Mouse (Mus musculus): ENCODE results near the gene Dmrtc2.

Gene Dmrtc2

DNA sequence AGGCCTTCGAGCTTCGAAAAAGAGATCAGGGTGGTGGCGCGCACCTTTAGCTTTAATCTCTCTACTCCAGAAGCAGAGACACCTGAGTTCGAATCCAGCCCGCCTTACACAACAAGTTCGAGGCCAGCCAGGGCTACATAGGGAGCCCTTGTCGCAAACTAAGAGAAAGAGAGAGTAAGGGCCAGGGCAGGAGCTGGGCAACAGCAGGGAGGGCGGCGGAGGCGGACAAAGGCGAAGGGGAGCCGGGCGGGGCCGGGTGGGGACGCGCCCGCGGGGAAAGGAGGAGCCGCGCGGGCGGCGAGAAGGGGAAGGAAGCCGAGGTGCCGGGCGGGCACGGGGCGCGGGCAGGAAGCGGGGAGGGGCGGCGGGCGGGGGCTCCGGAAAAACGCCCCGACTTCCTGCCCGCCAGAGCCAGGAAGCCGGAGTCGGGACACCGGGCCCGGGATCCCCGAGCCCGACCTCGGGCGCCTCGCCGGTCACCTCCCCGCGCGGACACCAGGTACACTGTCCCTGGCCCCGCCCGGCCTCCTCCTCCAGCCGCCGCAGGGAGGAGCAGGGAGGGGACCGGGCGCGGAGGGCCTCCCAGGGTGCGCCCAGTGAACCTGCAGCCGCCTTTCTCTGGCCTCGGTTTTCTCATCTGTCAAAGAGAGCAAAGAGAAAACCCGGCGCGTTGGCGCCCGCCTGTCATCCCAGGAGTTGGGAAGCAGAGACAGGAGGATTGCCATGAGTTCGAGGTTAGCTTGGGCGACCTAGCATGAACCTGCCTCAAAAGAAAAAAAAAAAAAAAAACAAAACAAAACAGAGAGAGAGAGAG, 33.0 kb downstream of the Dmrtc2 start, which contains the start of gene Arhgef1:
TSS of gene Arhgef1 (plus strand) at position 283 of the 814 bp plus-strand sequence.
- peak; percentile 46 for DNase-seq

DNA sequence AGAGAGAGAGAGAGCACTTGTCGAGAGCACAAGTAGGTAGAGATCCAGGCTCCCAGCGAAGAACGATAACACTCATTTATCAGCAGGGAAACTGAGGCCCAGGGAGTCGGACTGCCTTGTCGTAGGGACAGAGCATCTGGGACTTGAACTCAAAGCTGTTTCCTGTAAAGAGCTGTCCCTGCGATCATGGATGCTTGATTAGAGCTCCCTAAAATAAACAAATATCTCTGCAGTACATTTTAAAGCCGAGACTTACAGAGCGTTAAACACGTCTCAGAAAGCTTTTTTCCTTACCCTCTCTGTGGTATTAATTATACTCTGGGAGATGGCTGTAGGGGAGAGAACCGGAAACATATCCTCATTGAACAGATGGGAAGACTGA, 33.6 kb downstream of the Dmrtc2 start:
- no peak for DNase-seq

DNA sequence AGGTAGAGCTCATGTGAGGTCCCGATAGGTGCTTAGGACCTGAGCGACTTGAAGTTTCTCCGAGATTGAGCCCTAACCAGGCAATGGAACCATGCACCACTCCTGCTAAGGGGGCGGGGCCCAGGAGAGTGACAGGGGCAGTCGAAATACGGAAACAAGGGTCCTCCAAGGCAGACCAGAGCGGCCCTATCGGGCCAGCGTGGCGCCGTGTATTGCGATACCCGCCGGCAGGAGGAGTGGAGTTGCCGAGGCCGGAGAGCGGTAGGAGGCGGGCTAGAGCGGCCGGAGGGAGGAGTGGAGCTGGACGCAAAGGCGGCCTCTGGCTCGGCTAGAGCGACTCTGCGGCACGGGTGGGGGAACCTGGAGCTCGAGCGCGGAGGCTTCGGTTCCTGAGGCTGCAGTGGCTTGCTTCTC, 34.2 kb downstream of the Dmrtc2 start:
- peak; percentile 96 for DNase-seq

GRCm38 (mm10) chr7:24904936-24905335, 35.1 kb downstream of the Dmrtc2 start:
- peak; percentile 55 for DNase-seq

GRCm38 (mm10) chr7:24906551-24906950, 36.7 kb downstream of the Dmrtc2 start:
- no peak for DNase-seq

DNA sequence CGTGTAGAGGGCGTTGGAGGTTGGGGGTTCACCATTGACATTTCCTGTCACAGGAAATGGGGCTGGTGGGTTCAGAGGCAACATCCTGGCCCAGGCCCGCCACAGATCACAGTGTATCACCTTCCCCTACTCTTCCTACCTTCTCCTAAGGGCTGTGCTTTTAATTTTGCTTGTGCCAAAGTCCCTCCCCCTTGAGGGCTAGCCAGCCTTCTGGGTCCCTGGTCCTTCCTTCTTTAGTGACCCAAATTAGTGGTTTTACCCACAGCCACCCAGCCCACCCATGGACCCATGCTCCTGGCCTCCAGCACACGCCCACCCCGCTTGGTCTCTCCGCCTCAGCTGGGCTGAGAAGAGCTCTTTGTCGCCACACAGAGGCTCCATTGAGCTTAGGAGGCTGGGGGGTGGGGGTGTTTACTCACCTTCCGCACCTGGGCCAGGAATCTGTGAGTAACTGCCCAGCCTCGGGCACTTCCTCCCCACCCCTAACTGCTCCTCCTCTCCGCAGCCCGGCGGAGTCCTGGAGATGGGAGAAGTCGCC, 37.4 kb downstream of the Dmrtc2 start:
- no peak for DNase-seq

GRCm38 (mm10) chr7:24912480-24912879, 42.6 kb downstream of the Dmrtc2 start:
- no peak for DNase-seq

DNA sequence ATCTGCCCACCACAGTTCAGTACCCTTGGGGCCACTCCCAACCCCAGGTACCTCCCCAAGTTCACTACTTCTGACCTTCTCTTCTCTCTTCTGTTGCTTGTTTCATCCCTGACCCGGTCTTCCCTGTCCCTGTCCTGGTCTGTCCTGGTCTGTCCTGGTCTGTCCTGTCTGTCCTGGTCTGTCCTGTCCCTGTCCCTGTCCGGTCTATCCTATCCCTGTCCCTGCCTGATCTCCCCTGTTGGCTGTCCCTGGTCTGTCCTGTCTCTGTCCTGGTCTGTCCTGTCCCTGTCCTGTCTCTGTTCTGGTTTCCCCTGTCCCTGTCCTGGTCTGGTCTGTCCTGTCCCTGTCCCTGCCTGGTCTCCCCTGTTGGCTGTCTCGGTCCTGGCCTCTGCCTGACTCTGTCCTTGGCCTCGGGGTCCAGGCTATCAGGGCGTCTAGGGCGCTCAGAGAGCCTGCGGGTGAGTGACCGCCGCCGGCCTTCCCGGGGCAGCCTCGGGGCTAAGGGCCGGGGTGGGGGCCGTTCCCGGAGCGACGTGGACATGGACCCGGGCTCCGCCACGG, 49.0 kb downstream of the Dmrtc2 start:
- no peak for DNase-seq

- no peak for DNase-seq
Measured at GRCm38 (mm10) chr7:24919728-24920127, 49.9 kb downstream of the Dmrtc2 start.

All from right cerebral cortex, postnatal 14 days (tissue).